Mouse (Mus musculus) heart, adult 11 months (tissue): ENCODE data around the gene Bcar3.

Experiments used
- DNase-seq: peaks from one replicate; pipeline ENCODE4 v3.0.0; 2022

The Bcar3 gene

DNA sequence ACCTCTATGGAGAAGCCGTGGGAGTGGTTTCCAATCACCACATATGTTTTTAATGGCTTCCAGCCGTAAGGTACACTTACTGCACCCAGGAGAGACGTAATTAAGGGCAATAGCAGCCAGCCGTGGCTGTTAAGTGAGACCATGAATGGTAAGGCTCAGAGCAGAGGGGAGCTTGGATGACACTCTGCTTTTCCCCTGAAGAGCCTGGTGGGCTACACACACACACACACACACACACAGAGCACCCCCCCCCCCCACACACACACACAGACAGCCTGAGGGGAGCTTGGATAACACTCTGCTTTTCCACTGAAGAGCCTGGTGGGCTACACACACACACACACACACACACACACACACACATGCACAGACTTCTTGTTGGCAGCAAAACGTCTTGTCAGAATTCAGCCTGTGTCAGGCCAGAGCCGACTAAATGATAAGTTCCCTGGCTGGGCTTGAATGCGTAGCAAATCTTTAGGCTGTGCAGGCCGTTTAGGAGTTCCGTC, 224.3 kb downstream of the Bcar3 start:
- DNase-seq: peak; percentile 72

DNA sequence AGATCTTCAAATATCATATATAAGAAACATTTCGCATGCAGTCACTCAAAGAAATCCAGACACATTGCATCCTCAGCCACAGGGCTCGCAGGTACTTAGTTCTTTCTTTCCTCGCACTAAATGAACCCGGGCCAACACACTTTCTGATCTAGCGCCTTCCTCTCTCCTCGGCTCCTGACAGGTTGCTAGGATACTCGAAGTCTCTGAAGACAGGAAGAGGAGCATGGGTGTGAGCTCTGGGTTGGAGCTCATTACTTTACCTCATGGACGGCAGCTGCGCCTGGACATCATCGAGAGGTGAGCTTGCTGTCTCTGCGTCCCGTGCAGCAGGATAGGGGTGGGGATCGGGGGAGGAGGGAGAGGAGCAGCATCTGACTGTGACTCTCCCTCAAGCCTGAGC, 225.1 kb downstream of the Bcar3 start:
- no peak for DNase-seq

DNA sequence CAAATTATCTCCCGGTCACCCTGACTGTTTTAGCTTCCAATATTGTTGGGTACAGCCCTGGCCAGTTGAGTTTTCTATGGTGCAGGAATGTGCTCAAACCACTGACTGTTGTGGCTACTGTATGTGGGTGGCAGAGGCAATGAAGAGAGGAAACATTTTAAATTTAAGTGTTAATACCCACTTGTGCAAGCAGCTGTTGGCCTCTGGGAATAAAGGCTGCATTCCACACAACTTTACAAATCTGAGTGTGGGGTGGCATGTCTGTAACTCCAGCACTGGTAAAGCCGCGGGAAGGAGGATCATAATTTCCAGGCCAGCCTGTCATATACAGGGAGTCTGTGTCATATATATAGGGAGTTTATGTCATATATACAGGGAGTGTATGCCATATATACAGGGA, 226.4 kb downstream of the Bcar3 start:
- no peak for DNase-seq

DNA sequence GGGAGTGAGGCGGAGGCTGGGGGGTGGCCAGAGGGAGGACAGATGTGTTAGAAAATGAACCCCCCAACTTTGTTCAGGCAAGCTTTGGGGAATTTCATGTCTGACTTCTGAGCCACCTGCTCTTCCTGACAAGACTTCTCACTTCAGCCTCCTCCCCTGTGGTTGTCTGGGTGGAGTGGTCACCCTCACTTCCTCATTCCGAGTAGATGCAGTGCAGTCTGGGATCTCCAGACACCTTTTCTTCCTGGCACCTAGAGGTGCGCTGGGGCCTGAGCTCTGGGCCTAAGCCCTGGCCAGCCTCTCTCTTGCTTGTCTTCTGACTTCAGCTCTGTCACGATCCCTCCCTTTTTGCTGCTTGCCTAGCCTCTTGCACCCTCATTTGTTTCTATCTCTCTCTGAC, 226.9 kb downstream of the Bcar3 start:
- DNase-seq: no peak

DNA sequence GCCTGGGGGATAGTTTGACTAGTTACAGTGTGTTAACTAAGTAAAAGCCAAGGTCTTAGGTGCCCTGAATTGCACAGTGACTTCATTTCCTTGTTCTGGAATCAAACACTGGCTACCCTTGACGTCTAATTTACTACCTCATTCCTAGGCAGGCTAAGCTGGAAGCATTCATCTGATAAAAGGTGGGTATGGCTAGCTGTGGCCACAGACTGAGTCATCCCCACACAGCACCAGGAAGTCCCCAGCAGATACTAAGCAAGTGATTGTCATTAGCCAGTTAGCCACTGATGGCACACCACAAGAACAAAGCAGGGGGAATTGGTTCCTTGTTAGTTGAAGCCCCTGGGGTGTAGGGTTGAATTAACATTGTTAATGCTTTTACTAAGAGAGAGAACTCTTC, 227.4 kb downstream of the Bcar3 start:
- DNase-seq: no peak

DNA sequence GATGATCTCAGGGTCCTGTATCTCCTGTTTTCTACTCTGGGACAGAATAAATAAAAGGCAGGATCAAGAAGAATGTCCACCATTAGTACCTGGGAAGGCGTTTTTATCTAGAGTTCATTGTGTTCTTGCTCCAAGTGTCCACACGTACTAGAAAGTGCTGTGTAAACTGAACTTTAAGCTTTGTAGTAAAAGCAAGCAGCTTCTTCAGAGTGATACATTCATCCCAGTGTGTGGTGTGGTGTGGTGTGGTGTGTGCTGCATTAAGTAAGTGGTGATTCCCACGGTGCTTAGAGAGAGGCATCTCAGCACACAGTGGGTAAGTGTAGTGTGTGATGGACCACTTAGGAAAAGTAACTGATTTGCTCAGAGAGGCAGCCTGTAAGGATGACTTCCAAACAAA, 234.5 kb downstream of the Bcar3 start:
- DNase-seq: no peak

DNA sequence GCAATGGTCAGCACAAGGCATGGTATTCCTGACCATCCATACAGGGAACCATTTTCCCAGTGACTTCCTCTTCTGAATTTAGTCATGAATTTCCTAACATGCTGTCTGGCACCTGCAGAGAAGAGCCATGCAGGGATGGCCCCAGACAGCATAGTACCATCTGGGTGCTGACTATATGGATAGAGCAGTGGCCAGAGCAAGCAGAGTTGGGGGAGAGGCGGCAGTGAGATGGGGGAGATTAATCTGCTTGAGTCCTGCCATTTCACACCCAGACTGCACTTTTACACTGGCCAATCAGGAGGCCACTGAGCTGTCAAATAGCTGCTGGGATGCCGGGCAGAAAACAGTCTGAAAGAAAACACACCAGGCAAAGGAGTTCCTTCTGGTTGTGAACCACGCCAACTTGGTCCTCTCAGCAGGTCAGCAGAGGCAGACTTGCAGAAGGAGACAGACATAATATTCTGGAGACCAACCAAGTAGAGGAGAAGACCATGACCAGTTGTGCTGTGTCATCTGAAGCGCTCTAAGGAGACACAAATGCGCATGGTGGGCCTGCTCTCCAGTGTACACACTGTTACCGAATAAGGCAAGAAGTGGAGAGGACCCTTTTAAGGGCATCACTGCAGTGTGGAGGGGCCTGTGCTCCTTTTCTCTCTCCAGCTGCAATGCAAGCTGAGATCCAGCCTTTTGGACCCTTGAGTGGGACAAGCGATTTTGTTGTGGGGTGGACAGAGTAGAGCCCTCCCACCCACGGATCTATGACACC, 242.2 kb downstream of the Bcar3 start:
- peak; percentile 78 for DNase-seq

DNA sequence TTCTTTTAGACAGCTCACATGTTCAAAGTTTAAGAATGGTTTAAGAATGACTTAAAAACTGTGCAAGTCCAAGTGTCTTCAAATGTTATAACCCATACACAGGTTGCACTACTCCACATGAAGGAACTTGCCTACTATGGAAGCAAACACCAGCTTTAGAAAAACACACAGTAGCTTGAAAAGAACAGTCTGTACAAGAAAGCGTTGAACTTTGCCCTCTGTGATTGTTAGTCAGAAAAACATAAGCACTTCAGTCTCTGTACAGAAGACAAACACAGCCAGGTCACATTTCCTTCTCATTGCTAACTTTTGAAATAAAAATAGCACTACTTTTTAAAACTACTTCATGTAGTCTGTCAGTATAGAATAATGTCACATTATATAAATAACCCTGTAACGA, 244.9 kb downstream of the Bcar3 start:
- DNase-seq: peak; percentile 5

DNA sequence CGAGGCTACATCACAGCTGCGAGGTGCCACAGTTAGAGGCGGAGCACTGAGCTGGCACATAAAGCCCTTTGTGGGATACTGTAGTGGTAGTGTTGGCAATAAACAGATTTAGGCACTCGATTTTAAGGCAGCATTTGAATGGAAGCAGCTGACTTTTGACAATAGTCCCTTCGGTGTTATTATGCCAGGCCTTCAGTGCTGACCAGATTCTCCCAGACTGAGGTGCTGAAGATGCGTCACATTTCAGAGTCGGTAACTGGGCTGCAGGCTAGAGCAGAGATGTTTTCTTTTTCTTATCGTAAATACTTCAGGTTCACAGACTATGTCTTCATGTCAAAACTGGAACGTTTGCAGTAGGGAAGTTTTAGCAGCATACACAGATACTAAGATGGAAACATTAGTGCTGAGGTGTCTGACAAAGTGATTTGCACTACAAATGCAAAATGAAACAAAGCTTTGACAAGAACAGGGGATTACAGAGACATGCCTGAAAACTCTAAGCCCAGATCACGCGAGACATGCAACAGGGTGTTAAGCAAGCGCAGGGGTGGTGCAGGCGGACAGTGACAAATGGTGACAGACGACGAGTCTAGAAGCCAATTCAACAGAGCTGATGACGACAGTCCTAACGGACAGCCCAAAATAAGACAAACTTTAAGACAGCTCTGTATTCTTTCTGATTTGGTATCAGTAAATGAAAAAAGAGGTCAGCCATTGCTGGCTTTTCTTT, 246.2 kb downstream of the Bcar3 start:
- peak; percentile 79 for DNase-seq

DNA sequence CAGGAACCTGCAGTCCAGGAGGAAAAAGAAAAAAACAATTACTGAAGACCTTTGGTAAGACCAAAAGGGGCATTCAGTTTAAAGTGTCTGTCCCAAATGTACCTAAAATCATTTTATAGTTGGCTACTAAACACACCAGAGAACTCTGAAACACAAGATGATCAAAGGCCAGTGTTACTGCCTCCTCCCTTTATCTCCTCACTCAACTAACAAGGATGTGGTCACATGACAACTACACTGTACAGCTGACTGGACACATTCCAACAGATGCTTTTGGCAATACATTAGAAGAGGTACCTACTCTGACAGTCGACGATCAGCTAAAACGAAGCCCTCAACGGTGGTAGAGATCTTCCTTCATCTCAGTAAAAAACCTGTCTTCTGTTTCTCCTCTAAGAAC, 247.0 kb downstream of the Bcar3 start:
- DNase-seq: peak; percentile 78

DNA sequence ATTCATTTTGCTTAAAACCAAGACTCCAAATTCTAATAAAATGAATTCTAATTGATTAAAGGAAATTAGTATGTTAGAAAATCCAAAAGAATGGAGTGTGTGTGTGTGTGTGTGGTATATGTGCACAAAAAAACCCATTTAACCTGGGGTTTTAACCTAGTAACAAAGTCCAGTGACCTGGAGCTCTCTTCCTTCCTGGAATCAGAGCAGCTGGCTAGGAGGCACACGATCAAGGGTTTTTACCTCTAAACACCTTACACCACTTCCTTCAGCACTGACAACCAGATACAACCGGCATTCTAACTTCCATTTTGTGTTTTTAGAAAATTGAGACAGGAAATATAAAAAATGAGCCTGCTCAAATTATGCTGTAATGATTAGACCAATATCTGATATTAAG, 251.4 kb downstream of the Bcar3 start:
- DNase-seq: no peak

DNA sequence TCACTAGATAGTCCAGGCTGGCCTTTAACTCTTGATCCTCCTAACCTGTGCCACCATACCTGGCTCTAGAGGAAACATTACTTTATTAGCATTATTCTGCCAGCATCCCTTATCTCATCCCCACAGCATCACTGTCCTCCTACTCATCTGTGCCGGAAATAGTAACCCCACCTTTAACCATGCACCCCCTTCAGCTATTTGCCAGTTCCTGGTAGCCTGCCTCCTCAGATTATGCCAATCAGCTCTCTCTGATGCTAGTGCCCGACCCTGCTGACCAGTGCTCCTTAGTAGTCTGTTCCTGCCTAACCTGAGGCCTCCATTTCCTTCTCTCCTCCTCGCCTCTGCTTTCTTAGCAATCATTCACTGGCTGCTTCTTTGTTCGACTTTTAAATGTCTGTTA, 253.5 kb downstream of the Bcar3 start:
- DNase-seq: no peak

DNA sequence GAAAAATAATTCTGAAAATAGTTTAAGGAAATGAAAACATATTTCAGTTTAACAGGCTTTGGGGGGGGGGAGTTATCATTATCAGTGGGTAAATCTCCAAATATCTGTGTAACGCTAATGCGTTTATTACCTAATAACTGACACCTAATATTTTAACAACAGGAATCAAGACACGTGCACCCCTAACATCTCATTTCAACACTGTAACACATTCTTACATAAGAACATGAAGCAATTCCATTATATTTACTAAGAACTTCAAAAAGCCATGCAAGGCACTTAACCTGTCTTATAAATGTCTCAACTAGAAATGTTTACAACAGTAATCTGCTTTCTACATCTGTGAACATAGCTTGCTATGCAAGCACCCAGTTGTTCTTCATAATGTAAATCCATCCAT, 257.2 kb downstream of the Bcar3 start:
- no peak for DNase-seq

DNA sequence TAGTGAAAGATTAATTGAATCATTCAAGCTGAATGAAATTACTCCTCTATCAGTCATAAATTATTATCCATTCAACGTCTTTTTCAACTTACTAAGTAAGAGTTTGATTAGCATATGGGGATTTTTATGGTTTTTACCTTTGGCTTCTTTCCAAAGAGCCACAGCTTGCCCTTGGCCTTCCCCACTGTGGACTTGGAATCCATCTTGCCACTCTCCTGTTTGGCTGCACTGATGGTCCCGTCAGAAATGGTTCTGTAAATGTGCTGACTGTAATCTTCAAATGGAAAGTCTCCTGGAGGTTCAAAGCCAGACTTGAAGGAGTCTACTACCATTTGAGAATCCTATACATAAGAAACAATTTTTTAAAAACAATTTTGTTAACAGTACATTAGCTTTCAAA, 263.8 kb downstream of the Bcar3 start:
- DNase-seq: no peak

DNA sequence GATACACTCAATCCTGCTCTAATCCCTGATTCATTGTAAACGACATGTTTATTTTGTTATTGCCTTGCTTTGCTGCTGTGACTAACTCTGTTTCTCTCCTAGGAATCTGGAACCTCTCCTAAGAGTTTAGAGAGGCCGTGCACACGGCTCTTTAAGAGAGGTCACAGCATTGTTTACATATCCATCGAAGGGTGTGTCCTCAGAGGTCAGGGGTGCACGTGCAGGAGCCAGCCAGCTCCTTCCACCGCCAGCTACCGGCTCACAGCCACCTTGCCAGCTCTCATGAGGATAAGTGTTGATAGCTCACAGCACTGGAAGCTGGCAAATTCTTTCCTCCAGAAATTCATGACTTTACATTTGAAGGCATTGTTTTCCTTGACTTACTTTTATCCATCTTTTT, 271.3 kb downstream of the Bcar3 start:
- no peak for DNase-seq

DNA sequence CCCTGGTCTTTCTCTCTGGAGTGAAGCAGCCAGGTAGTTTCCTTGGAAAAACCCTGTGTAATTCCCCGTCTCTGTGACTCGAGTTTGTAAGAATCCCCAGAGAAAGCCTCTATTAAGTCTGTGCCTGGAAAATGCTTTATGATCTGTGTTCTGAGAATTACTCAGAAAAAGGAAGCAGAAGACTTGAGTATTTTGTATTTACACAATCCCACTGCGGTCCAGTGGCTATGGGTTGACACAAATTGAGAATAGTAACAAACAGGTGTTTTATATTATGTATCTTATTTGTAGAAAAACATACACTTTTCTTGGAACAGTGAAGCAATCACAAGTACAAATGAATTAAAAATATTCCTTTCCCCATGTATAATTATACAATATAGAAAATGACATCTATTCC, 272.2 kb downstream of the Bcar3 start:
- no peak for DNase-seq

DNA sequence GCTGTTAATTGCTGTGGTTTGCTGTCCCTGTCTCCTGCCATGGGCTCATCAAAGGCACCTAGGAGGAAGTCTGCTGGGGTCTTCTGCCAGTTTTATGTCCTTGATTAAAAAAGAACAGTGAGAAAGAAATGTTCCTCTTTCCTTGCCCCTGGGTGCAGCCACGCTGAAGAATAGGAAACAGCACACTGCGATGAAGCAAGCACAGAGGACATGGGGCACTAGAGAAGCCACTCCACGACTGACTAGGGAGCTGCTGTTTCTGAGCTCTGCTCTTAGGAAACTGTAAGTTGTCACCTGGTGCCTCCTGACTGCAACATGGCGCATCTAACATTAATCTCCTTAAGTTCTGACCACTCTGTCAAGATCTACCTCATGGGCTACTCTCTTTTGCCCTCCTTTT, 272.6 kb downstream of the Bcar3 start:
- DNase-seq: peak; percentile 93

DNA sequence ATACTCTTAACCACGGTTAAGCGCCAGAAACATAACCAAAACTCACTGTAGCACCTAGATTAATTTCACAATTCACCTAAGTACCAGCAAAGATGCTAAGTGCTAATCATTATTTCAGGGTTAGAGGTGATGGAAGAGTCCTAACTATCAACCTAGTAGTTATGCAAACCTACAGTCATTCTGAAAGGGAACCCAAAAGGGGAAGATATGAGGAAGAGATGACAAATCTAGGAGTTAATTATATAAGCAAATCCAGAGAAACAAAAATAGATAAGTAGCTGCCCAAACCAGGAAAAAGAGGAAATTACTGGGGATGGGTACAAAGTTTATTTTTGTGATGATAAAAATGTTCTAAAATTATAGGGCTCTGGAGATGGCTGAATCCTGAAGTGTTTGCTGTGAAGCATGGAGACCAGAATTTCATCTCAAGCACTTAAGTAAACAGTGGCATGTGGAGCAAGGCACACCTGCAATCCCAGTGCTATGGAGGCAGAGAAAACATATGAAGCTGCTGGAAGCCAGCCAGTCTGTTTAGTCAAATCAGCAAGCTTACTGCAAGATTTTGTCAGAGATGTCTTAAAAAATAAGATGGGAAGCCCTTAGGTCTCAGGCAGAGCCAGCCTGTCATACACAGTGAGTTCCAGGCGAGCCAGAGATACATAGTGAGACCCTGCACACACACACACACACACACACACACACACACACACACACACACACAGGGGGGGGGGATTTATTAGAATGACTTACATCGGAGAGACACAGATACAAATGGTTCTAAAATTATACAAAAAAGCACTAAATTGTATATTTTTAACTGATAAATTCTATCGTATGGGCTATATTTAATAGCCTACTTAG, 279.7 kb downstream of the Bcar3 start:
- no peak for DNase-seq

DNA sequence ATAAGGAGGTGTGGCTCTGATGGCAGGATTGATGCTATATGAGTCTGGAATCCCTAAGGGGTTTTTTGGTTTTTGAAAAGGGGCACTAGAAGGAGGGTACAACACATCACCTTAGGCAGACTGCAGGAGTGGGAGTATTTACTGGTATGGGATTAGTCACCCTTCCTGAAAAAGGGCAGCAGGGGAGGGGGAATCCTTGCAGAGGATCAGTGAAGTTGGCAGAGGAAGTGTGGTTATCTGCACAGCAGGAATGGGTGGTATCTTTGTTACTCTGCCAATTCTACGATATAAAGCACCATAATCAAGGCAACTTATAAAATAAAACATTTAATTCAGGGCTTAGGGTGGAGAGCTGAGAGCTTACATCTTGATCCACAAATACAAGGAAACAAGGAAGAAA, 281.0 kb downstream of the Bcar3 start:
- DNase-seq: no peak

DNA sequence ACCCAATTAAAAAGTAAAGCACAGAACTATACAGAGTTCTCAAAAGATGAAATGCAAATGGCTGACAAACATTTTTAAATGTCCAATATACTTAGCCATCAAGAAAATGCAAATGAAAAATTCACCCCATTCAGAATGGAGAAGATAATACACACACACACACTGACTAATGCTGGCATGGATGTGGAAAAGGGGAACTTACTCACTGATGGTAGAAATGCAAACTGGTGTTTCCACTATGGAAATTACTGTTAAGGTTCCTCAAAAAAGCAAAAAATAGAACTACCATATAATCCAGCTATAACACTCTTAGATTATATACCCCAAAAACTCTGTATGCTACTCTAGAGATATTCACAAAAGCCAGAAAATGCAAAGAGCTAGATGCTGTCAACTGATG, 283.4 kb downstream of the Bcar3 start:
- no peak for DNase-seq
